Mouse (Mus musculus) cerebellum, adult 2 months (tissue): ENCODE measurements at regions not wholly inside any gene's neighbourhood (a gene's known extent, or its start where the extent isn't known, plus 50 kb on each side); places are given as distances from the start of the nearest gene placed in this dataset.

Source experiments
- CTCF ChIP-seq: fragments of 200-500 bp; IDR thresholded peaks from 2 replicates; pipeline ENCODE4 v1.5.1; 2011; ENCODE audit warnings: low read depth, mild to moderate bottlenecking, control low read depth, low read length, moderate library complexity, borderline replicate concordance; ENCODE audit not compliant: insufficient read depth
- POLR2A ChIP-seq: fragments of 200-500 bp; IDR thresholded peaks from 2 replicates; pipeline ENCODE4 v1.6.1; 2011; ENCODE audit warnings: low read length, control low read depth, borderline replicate concordance; ENCODE audit not compliant: insufficient read depth

DNA sequence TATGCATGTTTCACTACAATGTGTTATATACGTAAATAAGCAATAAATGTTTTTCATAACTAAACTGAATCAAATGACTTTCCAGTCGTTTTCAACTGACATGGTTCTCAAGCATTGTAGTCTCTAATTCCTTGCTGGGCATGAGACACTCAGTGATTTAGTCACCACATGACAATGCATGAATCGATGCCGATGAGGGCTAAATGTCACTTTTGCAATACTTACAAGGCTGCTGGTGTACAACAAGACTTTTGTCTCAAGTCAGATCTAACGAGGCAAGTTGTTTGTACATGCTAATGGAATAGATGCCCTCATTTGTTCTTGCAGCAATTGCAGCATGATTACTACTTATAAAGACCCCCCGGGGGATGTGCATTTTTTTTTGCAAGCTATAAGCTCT lies 120.2 kb upstream of the Ifne start:
- TF ChIP-seq CTCF (no peak), POLR2A (no peak)
